Mouse (Mus musculus) E14TG2a.4 (cell line): ENCODE data around the gene Ift81.

Experiments
- CTCF ChIP-seq: conservative IDR thresholded peaks from 2 replicates; pipeline ENCODE4 v1.5.1; 2014; ENCODE audit warnings: low read length
- POU5F1 ChIP-seq: IDR thresholded peaks from 2 replicates; pipeline ENCODE4 v1.6.1; 2014; ENCODE audit warnings: low read length, borderline replicate concordance

DNA sequence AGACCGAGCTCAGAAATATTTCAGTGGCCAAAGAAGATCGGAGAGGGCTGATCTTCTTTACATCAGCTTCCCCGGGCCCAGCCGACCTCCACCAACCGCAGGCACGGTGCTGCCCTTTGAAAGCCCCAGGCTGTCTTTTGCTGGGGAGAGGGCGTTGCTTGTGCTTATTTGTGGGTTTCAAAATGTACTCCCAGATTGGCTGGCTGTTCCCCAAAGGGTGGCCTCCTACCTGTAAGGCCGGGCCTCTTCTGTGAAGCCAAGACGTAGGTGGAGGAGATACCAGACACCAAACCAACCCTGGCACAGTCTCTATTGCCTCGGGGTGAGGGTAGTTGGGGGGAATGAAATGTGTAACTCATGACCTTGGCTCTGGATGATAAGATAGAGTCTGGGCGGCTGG lies 31.7 kb upstream of the Ift81 start:
- TF ChIP-seq CTCF (no peak), POU5F1 (no peak)
